Mouse (Mus musculus) stomach, embryonic 15.5 days (tissue): ENCODE data around the gene Rab7b. TPM values are rescaled to one million over a fixed set of nuclear protein-coding genes. Genes with fewer than 3 reads are reported as not detected.

ENCODE experiments used
- ATAC-seq: fragments of 200-750 bp; cut with Nextera tagmentation; 2 replicates; pipeline ENCODE4 v1.8.0; 2017; ENCODE audit warnings: low read depth, moderate number of reproducible peaks, moderate TSS enrichment; ENCODE audit not compliant: insufficient read depth, low FRiP score
- H3K27ac ChIP-seq: fragments of 300-500 bp; sonication (generic); 2 replicates; pipeline ENCODE4 v1.5.1; 2015; ENCODE audit warnings: mild to moderate bottlenecking, inconsistent platforms
- H3K27me3 ChIP-seq: fragments of 300-500 bp; sonication (generic); replicated peaks from 2 replicates; pipeline ENCODE4 v1.6.1; 2015; ENCODE audit warnings: inconsistent platforms
- H3K36me3 ChIP-seq: fragments of 300-500 bp; sonication (generic); 2 replicates; pipeline ENCODE4 v1.6.1; 2015; ENCODE audit warnings: inconsistent platforms
- H3K4me1 ChIP-seq: fragments of 300-500 bp; sonication (generic); 2 replicates; pipeline ENCODE4 v1.6.1; 2015; ENCODE audit warnings: inconsistent platforms
- H3K4me2 ChIP-seq: fragments of 300-500 bp; sonication (generic); 2 replicates; pipeline ENCODE4 v1.6.1; 2015; ENCODE audit warnings: mild to moderate bottlenecking, inconsistent platforms
- H3K4me3 ChIP-seq: fragments of 300-500 bp; sonication (generic); replicated peaks from 2 replicates; pipeline ENCODE4 v1.5.1; 2015; ENCODE audit warnings: inconsistent platforms
- H3K9ac ChIP-seq: fragments of 300-500 bp; sonication (generic); 2 replicates; pipeline ENCODE4 v1.6.1; 2015; ENCODE audit warnings: inconsistent platforms
- H3K9me3 ChIP-seq: fragments of 300-500 bp; sonication (generic); 2 replicates; pipeline ENCODE4 v1.6.1; 2016; ENCODE audit warnings: inconsistent platforms
- WGBS: fragments of 180-500 bp; shearing (Covaris S2); methylation state at CpG from one replicate; pipeline ENCODE4 v1.1.7; 2015; 5-methylcytosine and 5-hydroxymethylcytosine counted together
- polyA plus RNA-seq: library from polyadenylated mRNA; unstranded; fragments of >200 nt; fragmentation: Nextera tagmentation; extraction: Ambion mirVana; gene quantifications from 2 replicates; pipeline ENCODE4 v1.2.1, GENCODE M21; 2015

The Rab7b gene
- polyA plus RNA-seq, 1 experiment from 2014 or later = 8.6 TPM

DNA sequence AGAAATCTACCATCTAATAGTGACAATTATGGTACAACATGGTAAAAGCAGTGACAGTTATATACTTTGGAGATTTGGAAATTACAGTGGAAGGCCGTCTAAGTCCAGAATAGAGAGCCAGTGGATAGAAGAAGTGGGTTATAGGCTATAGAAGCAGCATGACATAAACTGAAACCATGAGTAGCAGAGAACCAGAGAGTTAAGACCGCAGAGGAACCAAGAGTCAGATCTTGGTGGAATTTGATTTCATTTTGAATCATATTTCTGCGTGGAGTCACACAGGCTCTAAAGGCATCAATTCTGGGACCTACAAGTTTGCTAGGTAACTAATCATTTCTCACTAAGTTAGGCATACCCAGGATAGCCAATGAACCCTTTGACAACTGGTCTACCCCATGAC is 10.3 kb downstream of the Rab7b start:
- ATAC-seq = no peak
- 89% methylated on average over 3 of the region's 3 CpGs for WGBS
- Histone ChIP-seq H3K27ac (no peak overlapping the region), H3K4me3 (no peak overlapping the region), H3K4me1 (no peaks in the 10 kb centered on the region), H3K36me3 (no peaks in the 10 kb centered on the region), H3K9ac (no peak overlapping the region), H3K9me3 (no peaks in the 10 kb centered on the region), H3K27me3 (no peaks in the 10 kb centered on the region), H3K4me2 (no peak overlapping the region)

DNA sequence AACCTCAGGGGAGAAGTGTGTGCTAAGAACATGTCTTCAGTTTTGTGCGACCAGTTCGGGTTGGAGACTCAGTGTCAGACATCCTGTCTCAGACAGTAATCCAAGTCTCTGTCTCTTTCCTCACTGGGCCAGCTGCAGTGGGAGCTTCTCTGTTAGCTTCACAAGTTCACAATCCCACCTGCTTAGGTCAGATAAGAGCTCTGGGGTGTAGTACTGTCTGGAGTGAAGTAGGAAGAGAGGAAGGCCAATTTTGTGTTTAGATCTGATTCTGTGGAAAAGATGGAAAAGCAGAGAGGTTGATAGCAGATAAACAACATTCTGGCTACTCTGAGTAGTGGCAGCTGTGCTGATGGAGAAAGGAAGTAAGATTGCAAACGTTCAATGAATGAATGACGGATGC is 11.1 kb downstream of the Rab7b start:
- WGBS = 70% methylated on average over 4 of the region's 4 CpGs
- no peak overlapping the region for H3K9ac ChIP-seq
- H3K27me3 ChIP-seq = no peaks in the 10 kb centered on the region
- H3K36me3 ChIP-seq = no peaks in the 10 kb centered on the region
- H3K4me1 ChIP-seq = no peaks in the 10 kb centered on the region
- no peak overlapping the region for H3K27ac ChIP-seq
- no peaks in the 10 kb centered on the region for H3K9me3 ChIP-seq
- no peak for ATAC-seq
- H3K4me3 ChIP-seq = no peak overlapping the region
- H3K4me2 ChIP-seq = no peak overlapping the region

DNA sequence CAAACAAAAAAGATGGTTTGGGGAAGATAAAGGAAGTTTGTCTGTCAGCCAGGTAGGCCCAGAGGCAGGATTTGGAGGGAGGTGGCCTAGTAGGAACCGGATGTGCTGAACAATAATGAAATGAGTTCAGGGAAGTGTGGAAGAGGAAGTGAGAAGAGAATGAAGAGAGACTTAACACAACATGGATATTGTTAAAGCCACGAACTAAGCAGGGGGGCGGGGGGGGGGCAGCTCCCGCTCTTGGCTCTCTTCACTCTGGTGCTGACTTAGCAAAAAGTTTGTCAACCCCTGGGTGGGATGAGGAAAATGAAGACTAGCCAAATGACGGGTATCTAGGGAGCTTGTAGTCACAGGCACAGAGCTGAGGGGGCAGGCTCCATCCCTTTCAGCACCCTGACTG is 12.0 kb downstream of the Rab7b start:
- no peaks in the 10 kb centered on the region for H3K9me3 ChIP-seq
- ATAC-seq = no peak
- H3K27ac ChIP-seq = no peak overlapping the region
- H3K9ac ChIP-seq = no peak overlapping the region
- 76% methylated on average over 5 of the region's 5 CpGs for WGBS
- H3K4me1 ChIP-seq = no peaks in the 10 kb centered on the region
- H3K4me2 ChIP-seq = no peak overlapping the region
- no peak overlapping the region for H3K4me3 ChIP-seq
- no peaks in the 10 kb centered on the region for H3K36me3 ChIP-seq
- H3K27me3 ChIP-seq = no peaks in the 10 kb centered on the region

DNA sequence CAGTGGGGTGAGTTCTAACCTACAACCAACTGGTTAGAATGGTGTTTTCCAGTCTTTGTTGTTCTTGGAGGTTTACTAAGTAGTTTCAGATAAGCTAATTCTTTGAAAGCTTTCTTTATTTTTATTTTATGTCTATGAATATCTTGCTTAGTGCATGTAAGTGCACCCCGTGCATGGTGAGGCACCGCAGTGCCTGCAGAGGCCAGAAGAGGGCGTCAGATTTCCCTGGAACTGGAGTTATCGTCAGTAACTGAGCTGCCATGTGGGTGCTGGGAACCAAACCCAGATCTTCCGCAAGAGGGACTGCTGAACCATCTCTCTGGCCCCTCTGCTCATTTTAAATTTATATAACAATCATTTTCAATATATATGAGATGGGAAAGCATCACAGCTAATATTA is 12.9 kb downstream of the Rab7b start:
- Histone ChIP-seq H3K9me3 (no peaks in the 10 kb centered on the region), H3K27ac (no peak overlapping the region), H3K36me3 (no peaks in the 10 kb centered on the region), H3K4me2 (no peak overlapping the region), H3K4me1 (no peaks in the 10 kb centered on the region), H3K9ac (no peak overlapping the region), H3K4me3 (no peak overlapping the region), H3K27me3 (no peaks in the 10 kb centered on the region)
- no peak for ATAC-seq
- WGBS = 88% methylated on average over 5 of the region's 5 CpGs

DNA sequence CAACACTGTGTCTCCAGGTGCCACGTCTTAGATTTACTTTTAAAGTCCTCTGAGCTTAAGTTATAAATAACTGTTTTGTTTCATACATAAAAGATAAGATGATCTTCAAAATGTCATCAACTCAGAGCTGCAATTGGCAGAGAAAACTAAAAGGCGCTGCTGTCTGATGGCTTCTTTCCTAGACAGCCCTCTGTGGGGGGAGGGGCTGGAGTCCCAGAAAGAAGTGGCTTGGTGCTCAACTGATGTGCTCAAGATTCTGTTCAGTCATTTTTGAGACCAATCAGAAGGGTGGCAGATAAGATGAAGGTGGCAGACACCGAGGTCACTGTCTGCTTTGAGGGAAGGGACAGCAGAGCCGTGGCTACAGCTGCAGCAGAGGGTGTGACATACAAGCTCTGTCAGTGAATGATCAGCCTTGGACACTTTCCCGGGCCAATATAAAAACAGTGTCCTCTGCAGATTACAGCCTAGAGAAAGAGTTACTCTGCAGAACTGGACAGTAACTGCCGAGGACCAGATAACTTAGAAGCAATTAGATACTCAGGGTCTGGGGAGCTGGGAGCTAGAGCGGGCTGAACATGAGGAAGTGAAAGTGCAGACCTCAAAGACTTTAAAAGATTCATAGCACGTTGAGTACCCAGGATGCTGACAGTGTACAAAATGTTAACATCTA is 13.7 kb downstream of the Rab7b start:
- H3K36me3 ChIP-seq = no peaks in the 10 kb centered on the region
- no peaks in the 10 kb centered on the region for H3K27me3 ChIP-seq
- H3K4me3 ChIP-seq = no peak overlapping the region
- no peak overlapping the region for H3K4me2 ChIP-seq
- no peak overlapping the region for H3K27ac ChIP-seq
- H3K4me1 ChIP-seq = no peaks in the 10 kb centered on the region
- no peak overlapping the region for H3K9ac ChIP-seq
- no peaks in the 10 kb centered on the region for H3K9me3 ChIP-seq
- 56% methylated on average over 8 of the region's 8 CpGs for WGBS
- ATAC-seq = no peak

DNA sequence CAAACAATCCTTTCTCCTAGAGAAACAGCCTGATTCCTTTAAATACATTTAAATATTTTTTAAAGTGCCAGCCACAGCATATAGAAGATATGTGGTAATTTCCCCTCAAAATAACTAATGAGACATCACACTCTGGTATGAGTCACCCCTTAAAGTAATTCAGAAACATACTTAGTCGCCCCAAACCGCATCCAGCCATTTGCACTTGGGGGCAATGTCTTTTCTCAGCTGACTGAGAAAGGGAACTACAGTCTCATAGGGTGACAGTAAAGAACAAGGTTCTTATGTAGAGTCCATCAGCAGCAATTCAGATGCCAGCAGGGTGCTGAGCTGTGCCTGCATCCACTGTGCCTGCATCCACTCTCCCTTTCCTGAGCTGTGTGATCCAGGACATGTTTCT is 15.0 kb downstream of the Rab7b start:
- no peaks in the 10 kb centered on the region for H3K36me3 ChIP-seq
- no peak overlapping the region for H3K4me3 ChIP-seq
- WGBS = 68% methylated on average over 2 of the region's 2 CpGs
- no peak overlapping the region for H3K27ac ChIP-seq
- H3K4me2 ChIP-seq = no peak overlapping the region
- no peaks in the 10 kb centered on the region for H3K27me3 ChIP-seq
- H3K4me1 ChIP-seq = no peaks in the 10 kb centered on the region
- ATAC-seq = no peak
- no peak overlapping the region for H3K9ac ChIP-seq
- H3K9me3 ChIP-seq = no peaks in the 10 kb centered on the region

DNA sequence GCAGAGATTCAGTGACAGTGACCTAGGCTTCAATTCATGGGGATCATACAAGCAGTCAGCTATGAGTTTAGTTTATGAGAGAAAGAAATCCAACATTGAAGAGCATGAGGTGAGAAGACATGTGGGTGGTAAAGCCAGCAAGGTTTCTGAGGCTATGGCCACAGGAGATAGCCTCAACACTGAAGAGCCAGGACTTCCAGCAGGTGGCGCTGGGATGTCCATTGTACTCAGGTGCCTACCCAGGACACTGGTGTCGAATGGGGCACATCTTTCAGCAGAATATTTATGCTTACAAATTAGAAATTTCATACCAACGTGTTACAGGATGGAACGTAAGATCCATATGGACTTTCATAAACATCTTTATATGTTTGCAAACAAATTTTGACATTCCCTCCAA is 19.8 kb downstream of the Rab7b start:
- ATAC-seq = no peak
- H3K9ac ChIP-seq = no peak overlapping the region
- no peaks in the 10 kb centered on the region for H3K9me3 ChIP-seq
- no peaks in the 10 kb centered on the region for H3K4me1 ChIP-seq
- H3K36me3 ChIP-seq = no peaks in the 10 kb centered on the region
- H3K27ac ChIP-seq = no peak overlapping the region
- H3K4me3 ChIP-seq = no peak overlapping the region
- WGBS = 24% methylated on average over 4 of the region's 4 CpGs
- H3K27me3 ChIP-seq = no peaks in the 10 kb centered on the region
- H3K4me2 ChIP-seq = no peak overlapping the region

DNA sequence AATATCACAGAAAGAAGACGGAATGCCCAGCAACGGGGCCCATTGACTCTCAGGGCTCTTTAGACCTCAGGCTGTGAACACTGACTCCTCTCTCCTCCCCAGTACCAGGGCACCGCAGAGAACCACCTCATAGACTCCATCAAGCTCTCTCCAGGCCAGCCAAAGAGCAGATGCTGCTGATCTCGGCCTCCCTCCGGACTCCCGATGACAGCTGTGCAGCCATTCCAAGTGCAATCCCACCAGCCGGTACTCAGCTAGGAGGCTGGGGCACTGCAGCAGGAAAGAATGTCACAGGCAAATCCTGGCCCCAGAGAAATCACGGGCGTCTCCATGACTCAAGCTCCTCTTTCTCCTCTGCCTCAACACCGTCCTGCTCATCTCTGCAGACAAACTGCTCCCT is 23.0 kb downstream of the Rab7b start:
- no peak overlapping the region for H3K4me3 ChIP-seq
- H3K36me3 ChIP-seq = no peaks in the 10 kb centered on the region
- no peak overlapping the region for H3K4me2 ChIP-seq
- H3K9ac ChIP-seq = no peak overlapping the region
- H3K4me1 ChIP-seq = peaks cover 6% of the 10 kb centered on the region; the same call in 1 of the 2 replicates
- no peaks in the 10 kb centered on the region for H3K27me3 ChIP-seq
- no peaks in the 10 kb centered on the region for H3K9me3 ChIP-seq
- H3K27ac ChIP-seq = no peak overlapping the region
- WGBS = 75% methylated on average over 10 of the region's 10 CpGs
- ATAC-seq = no peak

DNA sequence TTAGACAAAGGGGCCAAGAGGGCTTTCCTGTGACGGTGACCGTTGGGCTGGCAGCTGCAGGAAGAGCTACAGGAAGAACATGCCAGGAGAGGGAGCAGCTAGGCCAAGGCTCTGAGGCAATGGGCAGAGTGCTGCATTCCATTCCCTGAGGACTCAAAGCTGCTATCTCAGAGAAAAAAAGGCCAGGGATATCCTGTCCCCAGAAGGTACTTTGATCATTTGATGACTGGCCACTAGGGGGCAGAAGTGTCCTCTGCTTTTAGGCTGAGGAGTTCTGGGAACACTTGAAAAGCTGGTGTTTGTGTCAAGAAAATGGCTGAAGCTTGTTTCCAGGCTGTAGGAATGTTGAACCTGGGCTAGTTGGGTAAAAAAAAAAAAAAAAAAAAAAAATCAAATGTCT is 23.9 kb downstream of the Rab7b start:
- no peak overlapping the region for H3K9ac ChIP-seq
- 31% methylated on average over 2 of the region's 2 CpGs for WGBS
- H3K27ac ChIP-seq = no peak overlapping the region
- H3K4me1 ChIP-seq = peaks cover 6% of the 10 kb centered on the region; the same call in 1 of the 2 replicates
- no peaks in the 10 kb centered on the region for H3K36me3 ChIP-seq
- no peaks in the 10 kb centered on the region for H3K9me3 ChIP-seq
- H3K27me3 ChIP-seq = no peaks in the 10 kb centered on the region
- no peak for ATAC-seq
- H3K4me2 ChIP-seq = no peak overlapping the region
- no peak overlapping the region for H3K4me3 ChIP-seq

DNA sequence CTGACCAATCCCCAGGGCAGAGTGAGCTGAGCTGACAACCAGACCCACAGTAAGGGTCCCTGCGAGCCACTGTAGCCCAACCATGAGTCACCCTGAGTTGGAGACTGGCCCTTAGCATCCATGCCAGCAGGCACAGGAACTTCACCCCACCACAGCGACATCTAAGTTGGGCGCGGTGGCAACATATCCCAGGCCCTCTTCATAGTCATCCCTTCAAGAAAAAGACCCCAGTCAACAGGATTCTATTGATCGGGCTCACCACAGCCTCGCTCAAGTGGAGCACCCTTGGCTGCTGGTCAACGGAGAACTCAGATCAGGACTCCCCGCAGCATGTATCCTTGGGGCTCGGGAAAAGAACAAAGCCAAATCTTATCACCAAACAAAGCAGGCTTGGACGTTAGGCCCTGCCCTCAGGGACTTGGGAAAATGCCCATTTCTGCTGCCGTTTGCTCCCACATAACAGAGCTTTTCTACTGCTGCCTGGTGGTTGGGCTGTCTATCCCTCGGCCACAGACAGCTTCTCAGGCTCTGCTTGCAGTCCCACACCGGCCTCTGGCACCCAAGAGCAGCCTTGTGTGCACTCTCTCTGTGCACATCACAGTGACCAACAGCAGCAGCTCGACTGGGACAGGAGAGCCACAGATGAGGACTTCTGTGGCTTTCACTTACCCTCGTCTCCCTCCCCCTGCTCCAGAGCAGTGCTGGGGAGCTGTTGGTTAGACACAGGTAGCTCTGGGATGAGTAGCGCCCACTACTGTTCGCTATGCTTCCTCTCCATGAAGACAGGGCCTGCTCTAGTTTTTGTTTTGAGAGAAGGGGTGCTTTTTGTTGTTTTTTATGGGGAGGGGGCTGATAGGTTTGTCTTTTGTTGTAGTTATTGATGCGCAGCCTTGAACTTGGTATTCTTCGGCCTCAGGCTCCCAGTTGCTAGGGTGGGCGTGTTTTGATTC is 26.2 kb downstream of the Rab7b start:
- Histone ChIP-seq H3K9me3 (no peaks in the 10 kb centered on the region), H3K4me3 (no peak overlapping the region), H3K27me3 (no peaks in the 10 kb centered on the region), H3K9ac (no peak overlapping the region), H3K4me1 (peaks cover 6% of the 10 kb centered on the region; the same call in 1 of the 2 replicates), H3K27ac (no peak overlapping the region), H3K36me3 (no peaks in the 10 kb centered on the region), H3K4me2 (no peak overlapping the region)
- 68% methylated on average over 20 of the region's 20 CpGs for WGBS
- ATAC-seq = no peak; the same call in 1 of the 2 replicates

DNA sequence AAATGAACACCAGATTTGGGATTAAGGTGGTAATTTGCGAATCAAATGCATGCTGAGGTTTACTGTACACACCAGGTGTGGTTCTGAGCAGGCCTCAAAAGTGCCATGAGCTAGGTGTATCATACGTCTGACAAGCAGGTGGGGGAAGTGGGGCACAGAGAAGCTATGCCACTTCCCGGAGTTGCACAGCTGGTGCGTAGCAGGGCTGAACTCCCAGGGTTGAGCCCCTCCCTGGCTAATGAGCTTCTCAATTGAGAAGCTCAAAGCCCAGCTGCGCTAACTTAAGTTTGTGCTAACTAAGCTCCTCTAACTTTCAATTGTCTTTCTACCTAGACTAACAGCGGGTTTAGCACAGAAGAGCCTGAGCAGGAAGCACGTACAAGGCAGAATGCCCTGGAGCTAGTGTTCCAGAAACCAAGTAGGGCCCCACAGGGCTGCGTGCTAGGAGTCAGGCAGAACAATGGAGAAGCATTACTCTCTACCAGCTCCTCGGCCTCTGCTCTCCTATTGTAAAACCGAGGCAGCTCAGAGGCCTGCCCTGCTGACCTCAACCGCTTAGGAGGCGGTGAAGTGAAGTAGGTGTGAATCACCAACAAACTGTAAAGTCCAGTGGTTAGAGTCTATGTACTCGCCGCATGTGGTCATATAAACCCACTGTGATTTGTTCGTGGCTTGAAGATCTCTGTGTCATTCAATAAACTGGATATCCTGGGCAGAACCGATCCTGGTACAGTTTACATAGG is 30.6 kb downstream of the Rab7b start:
- H3K4me3 ChIP-seq = no peak overlapping the region
- ATAC-seq = no peak
- H3K9me3 ChIP-seq = no peaks in the 10 kb centered on the region
- H3K4me1 ChIP-seq = peaks cover 6% of the 10 kb centered on the region; the same call in 1 of the 2 replicates
- no peak overlapping the region for H3K4me2 ChIP-seq
- H3K36me3 ChIP-seq = no peaks in the 10 kb centered on the region
- 72% methylated on average over 16 of the region's 16 CpGs for WGBS
- no peaks in the 10 kb centered on the region for H3K27me3 ChIP-seq
- H3K9ac ChIP-seq = no peak overlapping the region
- no peak overlapping the region for H3K27ac ChIP-seq

DNA sequence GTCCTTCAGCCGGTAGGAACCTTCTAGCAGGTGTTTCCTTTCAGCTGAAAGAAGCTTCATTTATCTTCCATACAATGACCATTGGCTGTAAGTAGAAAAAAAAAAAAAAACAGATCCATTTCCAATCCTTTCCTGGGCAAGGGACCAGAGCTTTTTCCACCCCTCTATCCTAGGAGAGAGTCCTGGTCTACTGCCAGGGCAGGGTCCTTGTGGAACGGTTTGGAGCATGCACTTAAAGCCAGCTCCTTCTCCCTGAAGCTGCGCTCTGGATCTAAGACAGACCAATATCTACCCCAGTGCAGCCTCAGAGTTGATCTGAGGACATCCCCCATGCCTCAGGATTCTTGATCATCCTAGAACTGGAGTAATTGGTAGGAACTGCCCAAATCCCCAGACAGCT is 33.5 kb downstream of the Rab7b start:
- Histone ChIP-seq H3K9ac (no peak overlapping the region), H3K36me3 (no peaks in the 10 kb centered on the region), H3K4me2 (no peak overlapping the region), H3K9me3 (no peaks in the 10 kb centered on the region), H3K4me3 (no peak overlapping the region), H3K4me1 (no peaks in the 10 kb centered on the region), H3K27ac (no peak overlapping the region), H3K27me3 (no peaks in the 10 kb centered on the region)
- WGBS = 54% methylated on average over 3 of the region's 3 CpGs
- ATAC-seq = no peak
